Comparison of ENCODE assay signal across 8 mouse cellular contexts in the genomic region with DNA sequence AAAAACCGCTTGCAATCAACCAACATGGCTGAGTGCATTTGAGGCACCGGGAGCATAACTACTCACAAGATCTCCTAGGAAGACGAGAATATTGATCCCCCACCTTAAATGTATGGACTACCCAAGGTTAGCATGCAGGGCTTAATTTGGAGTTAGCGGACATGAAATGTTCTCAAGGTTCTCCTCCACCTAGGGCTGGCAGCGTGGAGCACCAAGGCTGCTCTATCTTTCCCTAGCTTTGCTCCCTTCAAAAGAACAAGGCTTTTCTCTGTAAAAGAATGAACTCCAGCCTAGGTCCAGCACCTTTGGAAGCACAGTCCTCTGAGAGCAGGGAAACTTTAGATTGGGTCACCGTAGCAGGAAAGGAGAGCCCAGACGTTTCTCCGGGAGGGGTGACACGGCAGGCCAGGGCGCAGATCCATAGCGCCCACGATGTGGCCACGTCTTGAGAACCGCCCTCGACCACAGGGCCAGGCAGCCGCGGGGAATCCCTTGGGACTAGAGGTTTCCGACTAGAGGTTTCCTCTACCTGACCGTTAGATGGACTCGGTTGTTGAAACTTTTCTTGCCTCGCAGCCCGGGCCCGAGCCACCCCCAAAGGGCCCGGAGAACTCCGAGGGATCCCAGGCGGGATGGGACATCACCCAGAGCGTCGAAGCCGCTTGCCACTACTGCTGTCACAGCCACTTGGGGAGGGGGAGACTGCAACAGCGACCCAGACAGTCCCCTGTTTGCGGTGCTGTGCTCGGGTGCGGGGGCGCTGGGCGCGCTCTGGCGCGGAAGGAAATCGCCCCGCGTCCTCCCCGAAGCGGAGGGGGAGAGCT. TPM values are rescaled to one million over a fixed set of nuclear protein-coding genes. Genes with fewer than 3 reads are reported as not detected.
A peak's percentile ranks its signal among the peaks of the same experiment; 100 is the strongest.
DNase-seq lines count a peak whose midpoint lies in the region; ATAC-seq lines count a peak whose summit lies in the region.

No protein-coding gene starts in this region.

- no peak for DNase-seq in kidney, adult 9 months
- DNase-seq in R1 (ENCODE audit: low read depth, low spot score) = peak; percentile 30
- peak; percentile 16 for DNase-seq in forebrain, embryonic 14.5 days (ENCODE audit: low spot score)
- DNase-seq in limb, embryonic 11.5 days (ENCODE audit: low spot score) = no peak
- peak; percentile 38 for DNase-seq in retina, postnatal 1 day
- no peak for DNase-seq in layer of hippocampus, adult 11-12 months (ENCODE audit: low spot score)
- no peak for DNase-seq in thymus, postnatal 25 days

- no peak for ATAC-seq in kidney, embryonic 15.5 days (replicated peaks; ENCODE audit: low FRiP score)
- ATAC-seq in forebrain, embryonic 14.5 days = peak; percentile 29
- no peak for ATAC-seq in limb, embryonic 11.5 days (ENCODE audit: insufficient number of reproducible peaks, low FRiP score, low TSS enrichment, low read depth)

- H3K36me3 ChIP-seq in kidney, embryonic 15.5 days = no peaks in the 10 kb centered on the region
- H3K36me3 ChIP-seq in forebrain, embryonic 14.5 days (ENCODE audit: control insufficient read depth, insufficient read depth, low read length) = no peaks in the 10 kb centered on the region
- no peaks in the 10 kb centered on the region for H3K36me3 ChIP-seq in limb, embryonic 11.5 days (ENCODE audit: control insufficient read depth, insufficient read depth, low read length)

- peak overlapping the region; percentile 64; the same call in 1 of the 2 replicates for H3K27ac ChIP-seq in kidney, embryonic 15.5 days
- no peak overlapping the region for H3K27ac ChIP-seq in forebrain, embryonic 14.5 days (ENCODE audit: low read depth, low read length)
- peak overlapping the region; percentile 99 for H3K27ac ChIP-seq in limb, embryonic 11.5 days (replicated peaks; ENCODE audit: low read depth, low read length)

- no peaks in the 10 kb centered on the region for H3K9me3 ChIP-seq in kidney, embryonic 15.5 days (replicated peaks)
- no peaks in the 10 kb centered on the region for H3K9me3 ChIP-seq in forebrain, embryonic 14.5 days (replicated peaks; ENCODE audit: control insufficient read depth, low read length)
- no peaks in the 10 kb centered on the region for H3K9me3 ChIP-seq in limb, embryonic 11.5 days (ENCODE audit: control insufficient read depth, low read length)

- peaks cover 30% of the 10 kb centered on the region for H3K4me1 ChIP-seq in kidney, embryonic 15.5 days
- peaks cover 5% of the 10 kb centered on the region; the same call in 1 of the 2 replicates for H3K4me1 ChIP-seq in forebrain, embryonic 14.5 days (ENCODE audit: control insufficient read depth, insufficient read depth, low read length)
- H3K4me1 ChIP-seq in limb, embryonic 11.5 days (ENCODE audit: control insufficient read depth, insufficient read depth, low read length) = peaks cover 3% of the 10 kb centered on the region

- peak overlapping the region; percentile 81 for H3K4me2 ChIP-seq in kidney, embryonic 15.5 days
- H3K4me2 ChIP-seq in forebrain, embryonic 14.5 days (ENCODE audit: low read length) = peak overlapping the region; percentile 76
- H3K4me2 ChIP-seq in limb, embryonic 11.5 days (ENCODE audit: low read depth, severe bottlenecking) = peak overlapping the region; percentile 75

- peak overlapping the region; percentile 66 for H3K4me3 ChIP-seq in kidney, embryonic 15.5 days (replicated peaks)
- peak overlapping the region; percentile 46 for H3K4me3 ChIP-seq in forebrain, embryonic 14.5 days (ENCODE audit: low read depth, low read length)
- H3K4me3 ChIP-seq in limb, embryonic 11.5 days (ENCODE audit: low read depth, low read length) = peak overlapping the region; percentile 76

- WGBS in kidney, embryonic 15.5 days = 1% methylated on average over 41 of the region's 43 CpGs
- WGBS in forebrain, embryonic 14.5 days = 2% methylated on average over 38 of the region's 43 CpGs
- under 1% methylated on average over 41 of the region's 43 CpGs for WGBS in limb, embryonic 11.5 days

- peaks cover 82% of the 10 kb centered on the region for H3K27me3 ChIP-seq in kidney, embryonic 15.5 days
- peaks cover 82% of the 10 kb centered on the region for H3K27me3 ChIP-seq in forebrain, embryonic 14.5 days (replicated peaks; ENCODE audit: control insufficient read depth, insufficient read depth, low read length)
- H3K27me3 ChIP-seq in limb, embryonic 11.5 days (ENCODE audit: control insufficient read depth, insufficient read depth, low read length) = no peaks in the 10 kb centered on the region

- H3K9ac ChIP-seq in kidney, embryonic 15.5 days = peak overlapping the region; percentile 30
- no peak overlapping the region for H3K9ac ChIP-seq in forebrain, embryonic 14.5 days (ENCODE audit: low read length)
- H3K9ac ChIP-seq in limb, embryonic 11.5 days (ENCODE audit: low read length) = peak overlapping the region; percentile 89

RNA-seq across cellular contexts. Expression of a gene that starts 0.7 kb away (rescaled TPM):
- polyA plus RNA-seq in kidney, embryonic 15.5 days (2015; fragmentation: Nextera tagmentation; extraction: Ambion mirVana) = 4.9 and 5.1 TPM in 2 replicates
- polyA plus RNA-seq in forebrain, embryonic 14.5 days (2014; fragmentation: Nextera tagmentation; extraction: Ambion mirVana) = 0.69 and 0.96 TPM in 2 replicates
- 55.5 and 59.2 TPM in 2 replicates for polyA plus RNA-seq in limb, embryonic 11.5 days (2014; fragmentation: Nextera tagmentation; extraction: Ambion mirVana)

RNA-seq across cellular contexts. Expression of a gene that starts 28.6 kb away (rescaled TPM):
- polyA plus RNA-seq in kidney, embryonic 15.5 days (2015; fragmentation: Nextera tagmentation; extraction: Ambion mirVana) = not detected in 2 replicates
- not detected in 2 replicates for polyA plus RNA-seq in forebrain, embryonic 14.5 days (2014; fragmentation: Nextera tagmentation; extraction: Ambion mirVana)
- polyA plus RNA-seq in limb, embryonic 11.5 days (2014; fragmentation: Nextera tagmentation; extraction: Ambion mirVana) = not detected in 2 replicates

Comparison
In these comparisons a context has a peak if more than half of its experiments do, and no peak if none do; other contexts are left out.
1. DNase-seq: peak in R1 (single experiment), forebrain, embryonic 14.5 days (single experiment) and retina, postnatal 1 day (single experiment); none in kidney, adult 9 months (single experiment), limb, embryonic 11.5 days (single experiment), layer of hippocampus, adult 11-12 months (single experiment) and thymus, postnatal 25 days (single experiment).
2. Peak in every context shown above with its lines, with median percentiles within 50 percentile points of each other: H3K4me2 ChIP-seq and H3K4me3 ChIP-seq.